Mouse (Mus musculus) NIH3T3 (cell line): ENCODE results near the gene Prkag2.

Experiments used
- DNase-seq: peaks from one replicate; pipeline ENCODE4 v3.0.0-alpha.2; 2012; ENCODE audit warnings: low read depth

The Prkag2 gene

GRCm38 (mm10) chr5:25046762-25047161 lies 53.7 kb downstream of the Prkag2 start:
- no peak for DNase-seq

DNA sequence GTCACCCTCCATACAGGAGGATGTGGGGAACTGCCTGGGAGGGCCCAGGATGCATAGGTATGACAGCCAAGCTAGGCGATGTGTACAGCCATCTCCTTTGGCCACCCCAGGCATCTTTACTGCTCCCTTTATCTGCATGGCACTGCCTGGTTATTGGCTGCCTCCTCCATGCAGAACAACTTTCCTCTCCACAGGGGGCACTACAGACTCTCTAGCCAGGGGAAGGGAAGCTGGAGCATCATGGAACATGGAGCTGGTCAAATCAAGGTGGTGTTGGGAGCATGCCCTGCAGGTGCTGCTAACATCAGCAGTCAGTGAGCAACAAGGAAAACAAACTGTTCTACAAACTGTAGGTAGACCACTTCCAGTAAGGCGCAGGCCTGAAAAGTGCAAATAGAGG lies 56.4 kb downstream of the Prkag2 start:
- no peak for DNase-seq

DNA sequence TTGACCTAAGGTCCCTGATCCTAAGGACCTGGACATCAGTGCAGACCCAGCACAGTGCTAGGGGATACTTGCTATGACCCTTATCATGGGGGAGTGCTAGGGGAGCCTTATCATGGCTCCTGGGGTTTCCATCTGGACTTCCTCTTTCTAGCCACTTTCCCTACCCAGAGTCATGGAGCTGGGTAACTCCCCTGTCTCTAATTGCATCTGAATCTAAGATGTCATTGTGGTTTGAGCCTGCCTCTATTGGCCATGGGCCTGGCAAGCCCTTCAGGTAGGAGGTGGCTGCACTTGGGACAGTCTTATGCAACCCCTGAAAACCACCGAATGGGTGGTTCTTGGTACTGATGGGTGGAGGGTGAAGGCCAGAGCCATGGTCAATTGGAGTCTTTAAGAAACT lies 58.5 kb downstream of the Prkag2 start:
- DNase-seq = no peak

DNA sequence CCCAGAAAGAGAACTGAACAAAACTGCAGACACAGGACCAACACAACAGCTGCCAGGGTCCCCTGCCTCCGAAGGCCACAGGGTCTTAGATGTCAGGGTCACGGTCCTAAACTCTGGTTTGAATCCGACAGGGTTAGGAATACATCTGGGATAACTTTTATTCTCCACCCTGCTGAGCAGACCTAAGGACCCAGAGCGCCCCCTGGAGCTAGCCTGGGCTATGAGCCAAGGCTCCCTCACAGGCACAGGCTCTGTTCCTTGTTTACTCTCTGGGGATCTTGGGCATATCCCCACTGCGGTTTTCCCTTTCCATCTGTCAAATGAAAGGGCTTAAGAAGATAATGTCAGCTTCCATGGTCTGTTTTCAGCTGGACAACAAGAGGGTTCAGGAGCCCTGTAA lies 59.1 kb downstream of the Prkag2 start:
- peak; percentile 47 for DNase-seq

- no peak for DNase-seq
Measured at GRCm38 (mm10) chr5:25040903-25041302, 59.5 kb downstream of the Prkag2 start.

GRCm38 (mm10) chr5:25038827-25039226 lies 61.6 kb downstream of the Prkag2 start:
- DNase-seq = no peak

GRCm38 (mm10) chr5:25035391-25035790 lies 65.1 kb downstream of the Prkag2 start:
- DNase-seq = no peak

- no peak for DNase-seq
Measured at GRCm38 (mm10) chr5:25031456-25031856, 69.0 kb downstream of the Prkag2 start.

DNA sequence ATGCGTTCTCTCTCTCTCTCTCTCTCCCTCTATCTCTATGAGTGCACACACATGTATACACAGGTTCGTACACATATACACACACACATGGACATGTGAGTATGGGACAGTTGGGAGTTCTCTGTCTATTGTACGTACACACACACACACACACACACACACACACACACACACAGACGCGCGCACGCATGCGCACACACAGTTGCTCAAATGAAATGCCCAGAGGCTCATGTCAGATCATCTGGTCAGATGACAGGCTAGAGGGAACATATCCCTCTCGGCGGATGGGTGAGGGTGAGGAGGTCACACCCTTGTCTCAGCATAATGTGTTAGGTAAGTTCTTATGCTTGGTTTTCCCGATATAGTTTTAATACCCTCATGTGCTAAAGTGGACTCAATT lies 69.4 kb downstream of the Prkag2 start:
- no peak for DNase-seq

DNA sequence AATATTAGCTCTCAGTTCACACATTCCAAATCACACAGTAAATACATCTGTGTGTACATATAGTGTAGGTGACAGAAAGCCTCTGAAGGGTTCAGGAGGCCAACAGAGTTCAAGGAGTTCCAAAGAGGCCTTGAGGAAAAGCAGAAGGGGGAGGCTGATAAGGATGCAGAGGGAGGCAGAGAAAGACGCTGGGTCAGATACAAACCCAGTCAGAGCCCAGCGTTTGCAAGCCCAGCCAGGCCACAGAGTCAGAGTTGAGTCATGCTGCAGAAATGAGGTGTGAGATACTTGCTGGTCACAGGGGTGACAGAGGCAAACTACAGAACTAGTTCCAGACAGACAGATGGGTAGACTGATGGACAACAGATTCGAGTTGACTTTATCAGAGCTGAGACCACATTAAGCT lies 70.2 kb downstream of the Prkag2 start:
- peak; percentile 68 for DNase-seq

GRCm38 (mm10) chr5:25027673-25028072 lies 72.8 kb downstream of the Prkag2 start:
- no peak for DNase-seq

GRCm38 (mm10) chr5:25025309-25026019 lies 75.0 kb downstream of the Prkag2 start:
- no peak for DNase-seq

DNA sequence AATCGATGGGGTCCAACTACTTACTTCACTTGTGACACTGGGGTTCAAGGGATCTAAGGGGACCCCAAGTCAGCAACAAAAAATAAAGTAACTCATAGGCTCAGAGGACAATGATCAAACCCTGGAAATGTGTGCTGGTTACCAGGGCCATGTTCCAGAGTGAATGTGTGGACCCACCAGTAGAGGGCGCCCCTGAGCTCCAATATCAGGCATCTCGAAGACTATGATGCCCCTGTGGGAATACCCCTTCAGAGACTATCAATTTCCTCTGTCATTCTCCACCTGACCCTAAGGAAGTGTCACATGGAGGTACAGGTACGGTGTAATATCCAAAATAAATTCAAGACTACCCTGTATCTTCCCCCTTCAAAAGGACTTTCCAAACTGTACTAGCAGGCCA lies 77.5 kb downstream of the Prkag2 start:
- DNase-seq = peak; percentile 39

- DNase-seq = no peak
Measured at GRCm38 (mm10) chr5:25019221-25019620, 81.2 kb downstream of the Prkag2 start.

DNA sequence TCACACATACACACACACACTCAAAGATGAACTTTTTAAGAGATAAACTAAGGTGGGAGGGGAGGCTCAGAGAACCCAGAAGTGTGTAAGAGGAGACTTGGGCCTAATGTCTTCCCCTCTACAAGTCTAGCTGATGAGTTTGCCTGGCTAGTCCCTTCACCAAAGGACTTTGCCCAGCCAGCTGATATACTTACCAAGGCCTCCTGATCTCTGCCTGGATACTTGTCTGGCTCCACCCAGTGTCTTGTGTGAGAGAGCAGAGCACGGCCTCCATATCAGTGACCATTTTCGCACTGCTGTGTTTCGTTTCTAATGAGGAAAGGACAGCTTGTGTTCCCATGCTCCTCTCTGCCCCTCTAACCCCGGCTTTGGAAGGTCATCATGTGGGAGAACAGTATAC lies 88.3 kb downstream of the Prkag2 start:
- no peak for DNase-seq

DNA sequence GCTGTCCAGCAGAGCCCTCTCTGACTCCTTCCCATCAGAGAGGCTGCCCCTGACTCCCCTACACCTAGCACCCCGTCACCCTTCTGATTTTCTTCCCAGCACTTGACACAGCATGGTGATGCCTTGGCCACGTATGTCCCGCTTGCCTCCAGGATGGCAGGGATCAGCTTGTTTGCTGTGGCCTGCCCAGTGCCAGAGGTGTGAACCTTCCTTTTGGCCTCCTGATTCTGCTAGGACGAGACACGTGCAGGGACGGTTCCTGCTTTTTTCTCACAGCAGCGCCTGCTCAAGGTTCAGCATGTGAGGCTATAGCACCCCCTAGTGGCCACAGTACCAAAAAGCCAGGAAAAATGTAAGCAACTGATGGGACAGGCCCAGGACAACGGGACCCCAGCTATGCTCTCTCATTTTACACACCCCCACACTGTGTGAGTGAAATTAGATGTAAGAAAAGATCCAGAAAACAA lies 89.4 kb downstream of the Prkag2 start:
- DNase-seq = peak; percentile 92

GRCm38 (mm10) chr5:25010438-25010892 lies 90.0 kb downstream of the Prkag2 start:
- DNase-seq = peak; percentile 92

DNA sequence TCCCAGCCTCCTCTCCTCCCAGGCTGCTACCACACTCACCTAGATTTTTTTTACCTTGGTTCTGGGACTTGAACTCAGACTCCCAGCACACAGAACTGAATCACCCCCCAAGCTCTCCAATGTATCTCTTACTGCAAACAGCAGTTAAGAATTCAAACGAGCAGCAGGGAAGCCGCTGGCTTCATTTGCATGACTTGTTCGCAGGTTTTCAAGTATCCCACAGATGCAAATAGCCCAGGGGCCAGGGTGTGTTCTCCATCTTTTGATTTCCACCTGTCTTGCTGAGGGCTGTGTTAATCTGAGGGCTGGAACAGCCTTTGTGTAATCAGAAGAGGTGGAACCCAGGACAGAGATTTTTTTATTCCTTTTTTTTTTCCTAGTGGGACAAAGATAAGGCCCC lies 90.7 kb downstream of the Prkag2 start:
- DNase-seq = no peak

DNA sequence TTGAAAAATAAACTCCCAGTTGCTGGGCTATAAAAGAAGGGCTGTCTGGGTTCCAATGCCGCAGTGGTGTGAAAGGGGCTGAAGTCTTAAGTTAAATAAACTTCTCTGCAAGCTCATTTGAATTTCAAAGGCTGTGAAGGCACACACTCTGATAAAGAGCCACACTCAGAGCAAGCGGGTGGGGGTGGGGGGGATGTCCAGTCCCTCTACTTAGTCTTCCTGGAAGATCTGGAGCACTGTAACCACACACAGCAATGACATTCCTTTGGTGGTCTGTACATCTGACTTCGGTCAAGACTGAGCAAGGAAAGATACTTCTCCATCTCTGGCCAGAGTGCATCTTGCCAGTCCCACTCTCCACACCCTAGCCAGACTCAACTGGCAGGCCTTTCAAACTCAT lies 91.5 kb downstream of the Prkag2 start:
- no peak for DNase-seq

GRCm38 (mm10) chr5:25006848-25007247 lies 93.6 kb downstream of the Prkag2 start:
- peak; percentile 91 for DNase-seq

GRCm38 (mm10) chr5:25005532-25006129 lies 94.8 kb downstream of the Prkag2 start:
- no peak for DNase-seq

GRCm38 (mm10) chr5:25001391-25001794 lies 99.0 kb downstream of the Prkag2 start:
- DNase-seq = peak; percentile 59

DNA sequence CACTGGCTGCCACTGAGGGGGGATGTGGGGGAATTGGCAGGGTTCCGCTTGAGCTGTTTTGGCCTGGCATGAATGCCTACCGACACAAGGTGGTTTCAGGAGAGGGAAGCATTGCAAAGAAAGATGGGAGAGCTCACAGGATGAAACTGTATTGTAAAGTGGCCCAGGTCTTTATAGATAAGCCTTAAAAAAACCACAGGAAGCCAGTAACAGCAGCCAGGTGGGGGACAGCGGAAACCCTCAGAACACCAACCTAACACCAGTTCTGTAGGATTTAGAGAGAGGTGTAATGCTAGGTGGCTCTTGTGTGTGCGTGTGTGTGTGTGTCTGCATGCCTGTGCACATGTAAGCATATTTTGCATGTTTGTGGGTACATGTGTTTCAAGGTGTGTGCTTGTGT lies 101.1 kb downstream of the Prkag2 start:
- DNase-seq = no peak
